Mouse (Mus musculus): ENCODE data around the gene Ubash3a. TPM values are rescaled to one million over a fixed set of nuclear protein-coding genes. Genes with fewer than 3 reads are reported as not detected.

Gene Ubash3a
- polyA plus RNA-seq (2015; fragmentation: Nextera tagmentation; extraction: Ambion mirVana), result 0.03 TPM in 1 of 2 replicates, not detected in the other

GRCm38 (mm10) chr17:31207771-31208334 is at the start of gene Ubash3a:
Gene Ubash3a, plus strand, starts transcription at chr17:31207873.
- ATAC-seq (replicated peaks), result no peak
- no peak within 1 kb of the TSS for H3K27ac ChIP-seq (replicated peaks)
- H3K4me2 ChIP-seq (replicated peaks), result no peak within 1 kb of the TSS
- H3K4me3 ChIP-seq, result no peak within 1 kb of the TSS
- WGBS, result 86% methylated on average over 12 of the region's 12 CpGs
- H3K9me3 ChIP-seq, result no peaks in the 10 kb centered on the region
- no peaks in the 10 kb centered on the region for H3K36me3 ChIP-seq
- H3K4me1 ChIP-seq, result no peaks in the 10 kb centered on the region
- H3K9ac ChIP-seq (replicated peaks), result no peak within 1 kb of the TSS
- H3K27me3 ChIP-seq, result no peaks in the 10 kb centered on the region

- no peaks in the 10 kb centered on the region for H3K36me3 ChIP-seq
- no peaks in the 10 kb centered on the region for H3K27me3 ChIP-seq
- no peak for ATAC-seq (replicated peaks)
- H3K4me3 ChIP-seq, result no peak overlapping the region
- no peaks in the 10 kb centered on the region for H3K4me1 ChIP-seq
- H3K27ac ChIP-seq (replicated peaks), result no peak overlapping the region
- no peaks in the 10 kb centered on the region for H3K9me3 ChIP-seq
- H3K9ac ChIP-seq (replicated peaks), result no peak overlapping the region
- no peak overlapping the region for H3K4me2 ChIP-seq (replicated peaks)
- 81% methylated on average over 6 of the region's 6 CpGs for WGBS
Observed at GRCm38 (mm10) chr17:31157921-31158320, 49.8 kb upstream of the Ubash3a start.

- Histone ChIP-seq H3K27me3 (no peaks in the 10 kb centered on the region), H3K4me2 (replicated peaks) (no peak overlapping the region)
Observed at GRCm38 (mm10) chr17:31160291-31160690, 47.4 kb upstream of the Ubash3a start.

GRCm38 (mm10) chr17:31162607-31163006 is 45.1 kb upstream of the Ubash3a start:
- Histone ChIP-seq H3K4me3 (no peak overlapping the region), H3K27ac (replicated peaks) (no peak overlapping the region), H3K9me3 (no peaks in the 10 kb centered on the region), H3K36me3 (no peaks in the 10 kb centered on the region), H3K4me2 (replicated peaks) (no peak overlapping the region), H3K27me3 (no peaks in the 10 kb centered on the region), H3K4me1 (no peaks in the 10 kb centered on the region), H3K9ac (replicated peaks) (no peak overlapping the region)
- 91% methylated on average over 12 of the region's 12 CpGs for WGBS
- no peak for ATAC-seq (replicated peaks)

More at GRCm38 (mm10) chr17:31160291-31160690, 47.4 kb upstream of the Ubash3a start:
- Histone ChIP-seq H3K27ac (replicated peaks) (no peak overlapping the region), H3K9ac (replicated peaks) (no peak overlapping the region), H3K9me3 (no peaks in the 10 kb centered on the region), H3K4me3 (no peak overlapping the region), H3K36me3 (no peaks in the 10 kb centered on the region), H3K4me1 (no peaks in the 10 kb centered on the region)
- WGBS, result 60% methylated on average over 4 of the region's 4 CpGs
- no peak for ATAC-seq (replicated peaks)

GRCm38 (mm10) chr17:31163821-31164220 is 43.9 kb upstream of the Ubash3a start:
- Histone ChIP-seq H3K27ac (replicated peaks) (no peak overlapping the region), H3K4me1 (no peaks in the 10 kb centered on the region), H3K9ac (replicated peaks) (no peak overlapping the region), H3K4me3 (no peak overlapping the region), H3K4me2 (replicated peaks) (no peak overlapping the region), H3K9me3 (no peaks in the 10 kb centered on the region), H3K27me3 (no peaks in the 10 kb centered on the region), H3K36me3 (no peaks in the 10 kb centered on the region)
- no peak for ATAC-seq (replicated peaks)
- WGBS, result 71% methylated on average over 2 of the region's 2 CpGs

GRCm38 (mm10) chr17:31165127-31165526 is 42.5 kb upstream of the Ubash3a start, which contains the start of gene Tff1:
Gene Tff1, minus strand, starts transcription at chr17:31165277.
- H3K9me3 ChIP-seq, result no peaks in the 10 kb centered on the region
- no peaks in the 10 kb centered on the region for H3K4me1 ChIP-seq
- 93% methylated on average over 6 of the region's 6 CpGs for WGBS
- H3K27ac ChIP-seq (replicated peaks), result no peak within 1 kb of the TSS
- no peaks in the 10 kb centered on the region for H3K36me3 ChIP-seq
- H3K27me3 ChIP-seq, result no peaks in the 10 kb centered on the region
- no peak within 1 kb of the TSS for H3K9ac ChIP-seq (replicated peaks)
- H3K4me3 ChIP-seq, result no peak within 1 kb of the TSS
- H3K4me2 ChIP-seq (replicated peaks), result no peak within 1 kb of the TSS
- ATAC-seq (replicated peaks), result no peak

GRCm38 (mm10) chr17:31169796-31170195 is 37.9 kb upstream of the Ubash3a start:
- H3K9me3 ChIP-seq, result no peaks in the 10 kb centered on the region
- no peak for ATAC-seq (replicated peaks)
- no peak overlapping the region for H3K27ac ChIP-seq (replicated peaks)
- no peaks in the 10 kb centered on the region for H3K4me1 ChIP-seq
- no peak overlapping the region for H3K4me2 ChIP-seq (replicated peaks)
- H3K27me3 ChIP-seq, result no peaks in the 10 kb centered on the region
- H3K36me3 ChIP-seq, result no peaks in the 10 kb centered on the region
- WGBS, result 86% methylated on average over 5 of the region's 5 CpGs
- H3K9ac ChIP-seq (replicated peaks), result no peak overlapping the region
- no peak overlapping the region for H3K4me3 ChIP-seq

- Histone ChIP-seq H3K4me3 (no peak overlapping the region), H3K4me2 (replicated peaks) (no peak overlapping the region), H3K9me3 (no peaks in the 10 kb centered on the region), H3K36me3 (no peaks in the 10 kb centered on the region), H3K4me1 (no peaks in the 10 kb centered on the region), H3K9ac (replicated peaks) (no peak overlapping the region), H3K27ac (replicated peaks) (no peak overlapping the region), H3K27me3 (no peaks in the 10 kb centered on the region)
- 94% methylated on average over 4 of the region's 4 CpGs for WGBS
- no peak for ATAC-seq (replicated peaks)
Observed at GRCm38 (mm10) chr17:31176321-31176720, 31.4 kb upstream of the Ubash3a start.

GRCm38 (mm10) chr17:31181490-31181889 is 26.2 kb upstream of the Ubash3a start:
- Histone ChIP-seq H3K9me3 (no peaks in the 10 kb centered on the region), H3K27me3 (no peaks in the 10 kb centered on the region), H3K4me1 (no peaks in the 10 kb centered on the region), H3K4me3 (no peak overlapping the region), H3K27ac (replicated peaks) (no peak overlapping the region), H3K4me2 (replicated peaks) (no peak overlapping the region), H3K36me3 (no peaks in the 10 kb centered on the region), H3K9ac (replicated peaks) (no peak overlapping the region)
- 91% methylated on average over 4 of the region's 4 CpGs for WGBS
- no peak for ATAC-seq (replicated peaks)

GRCm38 (mm10) chr17:31183180-31183974 is 24.3 kb upstream of the Ubash3a start:
- no peaks in the 10 kb centered on the region for H3K27me3 ChIP-seq
- H3K27ac ChIP-seq (replicated peaks), result no peak overlapping the region
- no peak overlapping the region for H3K4me3 ChIP-seq
- no peak overlapping the region for H3K9ac ChIP-seq (replicated peaks)
- 73% methylated on average over 12 of the region's 12 CpGs for WGBS
- no peaks in the 10 kb centered on the region for H3K4me1 ChIP-seq
- no peak for ATAC-seq (replicated peaks)
- H3K36me3 ChIP-seq, result no peaks in the 10 kb centered on the region
- no peak overlapping the region for H3K4me2 ChIP-seq (replicated peaks)
- no peaks in the 10 kb centered on the region for H3K9me3 ChIP-seq

- whole genome bisulfite sequencing, result 81% methylated on average over 12 of the region's 12 CpGs
- Histone ChIP-seq H3K9me3 (no peaks in the 10 kb centered on the region), H3K4me1 (no peaks in the 10 kb centered on the region), H3K36me3 (no peaks in the 10 kb centered on the region), H3K27me3 (no peaks in the 10 kb centered on the region), H3K4me2 (replicated peaks) (no peak overlapping the region), H3K27ac (replicated peaks) (no peak overlapping the region), H3K9ac (replicated peaks) (no peak overlapping the region), H3K4me3 (no peak overlapping the region)
- no peak for ATAC-seq (replicated peaks)
Observed at GRCm38 (mm10) chr17:31184269-31184990, 23.2 kb upstream of the Ubash3a start.

- no peaks in the 10 kb centered on the region for H3K4me1 ChIP-seq
- WGBS, result 32% methylated on average over 4 of the region's 4 CpGs
- no peak overlapping the region for H3K27ac ChIP-seq (replicated peaks)
- H3K9ac ChIP-seq (replicated peaks), result no peak overlapping the region
- ATAC-seq (replicated peaks), result no peak
- no peak overlapping the region for H3K4me2 ChIP-seq (replicated peaks)
- H3K9me3 ChIP-seq, result no peaks in the 10 kb centered on the region
- no peak overlapping the region for H3K4me3 ChIP-seq
- H3K27me3 ChIP-seq, result no peaks in the 10 kb centered on the region
- no peaks in the 10 kb centered on the region for H3K36me3 ChIP-seq
Observed at GRCm38 (mm10) chr17:31187370-31187769, 20.3 kb upstream of the Ubash3a start.

Data from forebrain, embryonic 15.5 days (tissue).